Mouse (Mus musculus) embryonic fibroblast, embryonic 13.5 days (primary cell): ENCODE measurements at regions not wholly inside any gene's neighbourhood (a gene's known extent, or its start where the extent isn't known, plus 50 kb on each side); places are given as distances from the start of the nearest gene placed in this dataset.

Experiments used
- H3K27ac ChIP-seq: 2 replicates; pipeline ENCODE4 v1.5.1; 2012; ENCODE audit warnings: low read length, control low read depth, inconsistent platforms; ENCODE audit not compliant: insufficient read depth
- H3K4me1 ChIP-seq: 2 replicates; pipeline ENCODE4 v1.6.1; 2011; ENCODE audit warnings: low read length; ENCODE audit not compliant: control insufficient read depth, insufficient read depth
- H3K4me3 ChIP-seq: 2 replicates; pipeline ENCODE4 v1.5.1; 2011; ENCODE audit warnings: mild to moderate bottlenecking, control low read depth, low read length; ENCODE audit not compliant: insufficient read depth
- CTCF ChIP-seq: IDR thresholded peaks from 2 replicates; pipeline ENCODE4 v1.5.1; 2011; ENCODE audit warnings: mild to moderate bottlenecking, control low read depth, low read length, moderate library complexity, borderline replicate concordance; ENCODE audit not compliant: insufficient read depth
- POLR2A ChIP-seq: IDR thresholded peaks from 2 replicates; pipeline ENCODE4 v1.6.1; 2011; ENCODE audit warnings: low read depth, mild to moderate bottlenecking, control low read depth, low read length, moderate library complexity

DNA sequence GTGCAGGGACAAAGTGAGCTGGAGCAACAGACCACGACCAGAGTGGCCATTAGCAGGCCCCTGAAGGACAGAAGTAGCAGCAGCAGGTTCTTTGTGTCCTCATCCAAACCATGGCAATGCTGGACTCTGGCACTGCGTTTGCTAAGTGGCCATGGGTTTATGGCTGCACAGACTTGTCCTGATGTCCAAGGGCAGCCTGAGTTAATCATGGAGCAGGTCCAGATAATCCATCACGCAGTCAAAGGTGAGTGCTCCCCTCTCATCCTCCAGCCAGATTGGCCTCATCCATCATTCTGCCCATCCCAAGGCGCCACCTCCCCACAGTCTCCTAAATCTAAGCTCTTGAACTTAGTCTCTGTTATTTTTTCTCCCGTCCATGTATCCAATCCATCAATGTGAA, 186.4 kb downstream of the Fam198b start:
- Histone ChIP-seq H3K4me1 (no peaks in the 10 kb centered on the region), H3K27ac (no peak overlapping the region), H3K4me3 (no peak overlapping the region)
- TF ChIP-seq POLR2A, result no peak
- TF ChIP-seq CTCF, result no peak

DNA sequence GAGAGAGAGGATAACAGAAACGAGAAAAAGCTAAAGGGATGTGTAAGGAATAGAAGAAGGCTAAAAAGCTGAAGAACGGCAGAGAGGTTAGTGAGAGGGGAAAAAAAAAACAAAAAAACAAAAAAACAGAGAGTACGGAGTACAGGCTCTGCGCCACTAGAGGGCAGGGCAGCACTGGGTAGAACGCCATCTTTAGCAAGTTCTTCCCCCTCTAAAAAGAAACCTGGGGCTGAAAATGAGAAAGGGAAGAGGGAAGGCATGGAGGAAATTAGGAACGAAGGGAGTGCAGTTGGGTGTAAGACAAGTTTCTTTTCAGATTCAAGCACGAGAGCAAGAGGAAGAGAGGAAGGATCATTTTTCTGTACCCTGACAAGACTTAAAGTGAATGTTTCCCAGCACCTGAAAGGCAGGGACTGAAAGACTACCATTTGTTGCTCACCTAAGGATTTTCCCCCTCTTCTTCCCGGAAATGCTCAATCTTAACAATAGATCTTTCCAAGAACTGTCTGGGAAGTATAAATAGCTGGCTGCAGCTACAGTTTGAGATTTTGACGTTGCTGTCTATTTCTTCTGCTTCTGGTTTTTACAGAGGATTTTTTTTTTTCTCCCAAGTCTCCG, 195.6 kb downstream of the Fam198b start:
- peak overlapping the region; percentile 30; the same call in 1 of the 2 replicates for H3K4me3 ChIP-seq
- peaks cover 2% of the 10 kb centered on the region; the same call in 1 of the 2 replicates for H3K4me1 ChIP-seq
- no peak for TF ChIP-seq POLR2A
- TF ChIP-seq CTCF, result peak; percentile 79; the same call in 1 of the 2 replicates
- no peak overlapping the region for H3K27ac ChIP-seq

GRCm38 (mm10) chr3:80081210-80081609, 196.9 kb downstream of the Fam198b start:
- Histone ChIP-seq H3K4me3 (no peak overlapping the region), H3K4me1 (peaks cover 2% of the 10 kb centered on the region; the same call in 1 of the 2 replicates), H3K27ac (no peak overlapping the region)
- no peak for TF ChIP-seq POLR2A
- TF ChIP-seq CTCF, result no peak

- no peak overlapping the region for H3K4me3 ChIP-seq
- no peak overlapping the region for H3K27ac ChIP-seq
- peaks cover 2% of the 10 kb centered on the region; the same call in 1 of the 2 replicates for H3K4me1 ChIP-seq
- no peak for TF ChIP-seq POLR2A
- TF ChIP-seq CTCF, result no peak
Observed at GRCm38 (mm10) chr3:80082780-80083519, 198.6 kb downstream of the Fam198b start.

GRCm38 (mm10) chr3:80084168-80084567, 199.8 kb downstream of the Fam198b start:
- H3K4me1 ChIP-seq, result peaks cover 2% of the 10 kb centered on the region; the same call in 1 of the 2 replicates
- no peak overlapping the region for H3K4me3 ChIP-seq
- no peak for TF ChIP-seq POLR2A
- no peak for TF ChIP-seq CTCF
- H3K27ac ChIP-seq, result no peak overlapping the region

- Histone ChIP-seq H3K4me3 (no peak overlapping the region), H3K4me1 (no peaks in the 10 kb centered on the region), H3K27ac (no peak overlapping the region)
- TF ChIP-seq POLR2A (no peak), CTCF (no peak)
Observed at GRCm38 (mm10) chr3:80099625-80100024, 215.3 kb downstream of the Fam198b start.

DNA sequence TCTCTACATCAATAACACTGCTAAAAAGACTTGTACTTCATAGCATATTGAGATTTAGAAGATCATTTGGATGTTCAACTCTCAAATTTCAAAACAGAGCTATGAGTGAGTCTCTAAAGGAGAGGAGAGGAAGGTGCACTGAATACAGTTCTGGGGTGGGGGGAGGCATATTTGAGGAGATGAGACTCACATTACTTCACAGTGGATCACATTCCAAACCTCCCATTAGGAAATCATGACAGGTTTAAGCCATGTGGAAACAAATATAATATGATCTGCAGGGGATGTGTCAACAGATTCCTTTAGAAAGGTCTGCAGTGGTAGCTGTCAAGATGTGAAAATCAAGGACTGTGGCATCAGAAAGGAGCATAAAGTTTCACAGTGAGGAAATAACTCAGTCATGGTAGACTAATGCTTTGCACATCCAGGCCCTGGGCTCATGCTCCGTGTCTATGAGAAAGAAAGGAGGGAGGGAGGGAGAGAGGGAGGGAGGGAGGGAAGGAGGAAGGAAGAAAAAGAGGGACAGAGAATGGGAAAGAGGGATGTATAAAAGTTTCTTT, 235.9 kb downstream of the Fam198b start:
- Histone ChIP-seq H3K27ac (no peak overlapping the region), H3K4me1 (no peaks in the 10 kb centered on the region), H3K4me3 (no peak overlapping the region)
- TF ChIP-seq CTCF (no peak), POLR2A (no peak)

DNA sequence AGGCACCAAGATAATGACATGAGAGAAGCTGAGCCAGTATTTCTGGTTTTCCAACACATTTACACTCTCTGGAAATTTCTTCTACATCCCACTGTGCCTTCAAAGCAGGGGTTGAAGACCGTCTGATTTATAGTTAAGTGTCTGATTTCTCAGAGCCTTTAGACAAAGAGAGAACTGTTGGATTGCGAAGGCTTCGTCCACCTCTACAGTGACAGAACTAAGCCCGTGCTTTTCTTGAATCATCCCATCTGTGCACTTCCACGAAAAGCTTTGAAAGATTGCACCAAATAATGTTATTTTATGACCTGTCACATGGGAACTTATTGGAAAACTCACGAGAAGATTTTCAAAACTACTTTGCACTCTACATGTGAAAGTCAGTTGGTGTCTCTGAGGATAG, 239.3 kb downstream of the Fam198b start:
- Histone ChIP-seq H3K4me1 (no peaks in the 10 kb centered on the region), H3K27ac (no peak overlapping the region), H3K4me3 (no peak overlapping the region)
- no peak for TF ChIP-seq POLR2A
- TF ChIP-seq CTCF, result no peak

- Histone ChIP-seq H3K4me3 (no peak overlapping the region), H3K4me1 (no peaks in the 10 kb centered on the region), H3K27ac (no peak overlapping the region)
- TF ChIP-seq CTCF (no peak), POLR2A (no peak)
Observed at GRCm38 (mm10) chr3:80124621-80125020, 240.3 kb downstream of the Fam198b start.

DNA sequence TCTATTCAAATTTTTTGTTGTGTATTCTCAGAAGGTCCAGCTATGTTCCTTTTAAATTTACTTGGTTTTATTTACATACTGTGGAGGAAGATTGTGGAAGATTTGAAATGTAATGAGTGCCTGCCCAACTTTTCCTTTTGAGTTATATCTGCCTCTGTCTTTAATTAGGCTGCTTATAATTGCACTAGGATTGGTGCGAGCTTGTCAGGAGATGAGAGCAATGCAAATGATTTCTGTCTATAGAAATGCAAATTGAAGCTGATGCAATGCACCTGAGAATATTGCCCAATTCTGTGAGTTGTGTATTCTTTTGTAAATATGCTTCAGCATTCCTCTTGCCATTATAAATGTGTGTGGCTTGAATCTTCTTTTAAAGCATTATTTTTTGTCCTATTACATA, 257.4 kb downstream of the Fam198b start:
- H3K4me1 ChIP-seq, result no peaks in the 10 kb centered on the region
- no peak overlapping the region for H3K4me3 ChIP-seq

More for the DNA sequence above, 257.4 kb downstream of the Fam198b start:
- no peak overlapping the region for H3K27ac ChIP-seq
- TF ChIP-seq CTCF (no peak), POLR2A (no peak)
